Mouse (Mus musculus): ENCODE results near the gene Pdzd11. TPM values are rescaled to one million over a fixed set of nuclear protein-coding genes. Genes with fewer than 3 reads are reported as not detected.

The Pdzd11 gene
- 10 to 100 TPM; 35.8 to 43.8 TPM for total RNA-seq (2021)
- long read RNA-seq, experiment 1, transcript Pdzd11-201 (7 exons, 1,626 nt) = minor isoform, 16 of 46 reads
- long read RNA-seq, experiment 1, transcript Pdzd11-202 (7 exons, 1,041 nt) = major isoform, 23 of 46 reads
- long read RNA-seq, experiment 1, partial matches to known transcripts = 4 of 46 reads
- long read RNA-seq, experiment 1, other reads (novel, unspliced or antisense) = 2 of 46 reads
- long read RNA-seq, experiment 2, transcript Pdzd11-201 (7 exons, 1,626 nt) = major isoform, 14 of 22 reads
- long read RNA-seq, experiment 2, partial matches to known transcripts = 2 of 22 reads
- long read RNA-seq, experiment 2, other reads (novel, unspliced or antisense) = 1 of 22 reads

GRCm38 (mm10) chrX:100625802-100626793, at the start of gene Pdzd11:
TSS of gene Pdzd11 (minus strand) at chrX:100626568.
- Histone ChIP-seq H3K4me3 (peak within 1 kb of the TSS; percentile 57), H3K27ac (peak within 1 kb of the TSS; percentile 73)
- intact Hi-C loops (cut with DNase I) = loop anchor here (10.0 kb wide), 2 partner anchors 109 to 319 kb away; no protein-coding TSS in a partner anchor
- DNase-seq (ENCODE audit: extremely low spot score in 1 of 2, low spot score in 2 of 2) = peak; percentile 79 to 84
- no peak for TF ChIP-seq CTCF (IDR thresholded peaks at IDR 0.05)

GRCm38 (mm10) chrX:100664825-100665224, 38.5 kb upstream of the Pdzd11 start:
- no peak for TF ChIP-seq CTCF (IDR thresholded peaks at IDR 0.05)
- Histone ChIP-seq H3K27ac (no peak overlapping the region), H3K4me3 (no peak overlapping the region)
- intact Hi-C loops (cut with DNase I) = loop anchor here (5.0 kb wide), 1 partner anchor 52 kb away; no protein-coding TSS in a partner anchor
- no peak for DNase-seq (ENCODE audit: extremely low spot score in 1 of 2, low spot score in 2 of 2)

- no peak overlapping the region for H3K4me3 ChIP-seq
- no peak overlapping the region for H3K27ac ChIP-seq
- intact Hi-C loops (cut with DNase I) = no loop called here
- TF ChIP-seq CTCF (IDR thresholded peaks at IDR 0.05) = peak; percentile 2
- no peak for DNase-seq (ENCODE audit: extremely low spot score in 1 of 2, low spot score in 2 of 2)
These were observed 26.5 kb upstream of the Pdzd11 start for GRCm38 (mm10) chrX:100652848-100653247.

GRCm38 (mm10) chrX:100638477-100638876, 12.1 kb upstream of the Pdzd11 start:
- no peak for DNase-seq (ENCODE audit: extremely low spot score in 1 of 2, low spot score in 2 of 2)
- intact Hi-C loops (cut with DNase I) = no loop called here
- TF ChIP-seq CTCF (IDR thresholded peaks at IDR 0.05) = no peak
- Histone ChIP-seq H3K27ac (no peak overlapping the region), H3K4me3 (no peak overlapping the region)

GRCm38 (mm10) chrX:100629076-100629475, 2.7 kb upstream of the Pdzd11 start:
- Histone ChIP-seq H3K27ac (no peak overlapping the region), H3K4me3 (no peak overlapping the region)
- TF ChIP-seq CTCF (IDR thresholded peaks at IDR 0.05) = no peak
- intact Hi-C loops (cut with DNase I) = loop anchor here (10.0 kb wide), 2 partner anchors 106 to 316 kb away; no protein-coding TSS in a partner anchor
- DNase-seq (ENCODE audit: extremely low spot score in 1 of 2, low spot score in 2 of 2) = no peak

GRCm38 (mm10) chrX:100625546-100625801, 894 bp downstream of the Pdzd11 start, which contains the start of gene Kif4:
TSS of gene Kif4 (plus strand) at chrX:100625737.
- no peak for TF ChIP-seq CTCF (IDR thresholded peaks at IDR 0.05)
- intact Hi-C loops (cut with DNase I) = loop anchor here (10.0 kb wide), 2 partner anchors 109 to 319 kb away; no protein-coding TSS in a partner anchor

GRCm38 (mm10) chrX:100625146-100625545, 1.2 kb downstream of the Pdzd11 start:
- no peak for TF ChIP-seq CTCF (IDR thresholded peaks at IDR 0.05)
- intact Hi-C loops (cut with DNase I) = loop anchor here (10.0 kb wide), 2 partner anchors 110 to 320 kb away; no protein-coding TSS in a partner anchor
- H3K27ac ChIP-seq = no peak overlapping the region; the same call in 1 of the 2 replicates
- peak overlapping the region; percentile 57 for H3K4me3 ChIP-seq
- DNase-seq (ENCODE audit: extremely low spot score in 1 of 2, low spot score in 2 of 2) = no peak

More at GRCm38 (mm10) chrX:100625546-100625801, 894 bp downstream of the Pdzd11 start, which contains the start of gene Kif4:
- Histone ChIP-seq H3K27ac (peak within 1 kb of the TSS; percentile 73), H3K4me3 (peak within 1 kb of the TSS; percentile 57)
- DNase-seq (ENCODE audit: extremely low spot score in 1 of 2, low spot score in 2 of 2) = no peak

- intact Hi-C loops (cut with DNase I) = loop anchor here (10.0 kb wide), 2 partner anchors 111 to 321 kb away; no protein-coding TSS in a partner anchor
- no peak for TF ChIP-seq CTCF (IDR thresholded peaks at IDR 0.05)
- Histone ChIP-seq H3K27ac (no peak overlapping the region), H3K4me3 (no peak overlapping the region)
- DNase-seq (ENCODE audit: extremely low spot score in 1 of 2, low spot score in 2 of 2) = no peak
These were observed 2.1 kb downstream of the Pdzd11 start for GRCm38 (mm10) chrX:100624242-100624641.

GRCm38 (mm10) chrX:100621366-100621765, 5.0 kb downstream of the Pdzd11 start:
- DNase-seq (ENCODE audit: extremely low spot score in 1 of 2, low spot score in 2 of 2) = no peak
- Histone ChIP-seq H3K4me3 (no peak overlapping the region), H3K27ac (no peak overlapping the region)
- peak; percentile 42 for TF ChIP-seq CTCF (IDR thresholded peaks at IDR 0.05)
- intact Hi-C loops (cut with DNase I) = loop anchor here (10.0 kb wide), 2 partner anchors 113 to 323 kb away; no protein-coding TSS in a partner anchor

GRCm38 (mm10) chrX:100618488-100618887, 7.9 kb downstream of the Pdzd11 start:
- no peak for DNase-seq (ENCODE audit: extremely low spot score in 1 of 2, low spot score in 2 of 2)
- Histone ChIP-seq H3K4me3 (no peak overlapping the region), H3K27ac (no peak overlapping the region)
- no peak for TF ChIP-seq CTCF (IDR thresholded peaks at IDR 0.05)
- intact Hi-C loops (cut with DNase I) = no loop called here

GRCm38 (mm10) chrX:100605314-100605713, 21.1 kb downstream of the Pdzd11 start, which contains the start of gene Arr3:
TSS of gene Arr3 (plus strand) at chrX:100605497.
- intact Hi-C loops (cut with DNase I) = no loop called here
- no peak for DNase-seq (ENCODE audit: extremely low spot score in 1 of 2, low spot score in 2 of 2)
- no peak for TF ChIP-seq CTCF (IDR thresholded peaks at IDR 0.05)
- H3K4me3 ChIP-seq = no peak within 1 kb of the TSS
- no peak within 1 kb of the TSS for H3K27ac ChIP-seq

Data from left cerebral cortex, adult 2 months (tissue).